Mouse (Mus musculus): Measurements from ENCODE around the gene Igdcc3. TPM values are rescaled to one million over a fixed set of nuclear protein-coding genes. Genes with fewer than 3 reads are reported as not detected.

Gene Igdcc3
- polyA plus RNA-seq, 1 experiment from 2014 or later: 167 TPM

DNA sequence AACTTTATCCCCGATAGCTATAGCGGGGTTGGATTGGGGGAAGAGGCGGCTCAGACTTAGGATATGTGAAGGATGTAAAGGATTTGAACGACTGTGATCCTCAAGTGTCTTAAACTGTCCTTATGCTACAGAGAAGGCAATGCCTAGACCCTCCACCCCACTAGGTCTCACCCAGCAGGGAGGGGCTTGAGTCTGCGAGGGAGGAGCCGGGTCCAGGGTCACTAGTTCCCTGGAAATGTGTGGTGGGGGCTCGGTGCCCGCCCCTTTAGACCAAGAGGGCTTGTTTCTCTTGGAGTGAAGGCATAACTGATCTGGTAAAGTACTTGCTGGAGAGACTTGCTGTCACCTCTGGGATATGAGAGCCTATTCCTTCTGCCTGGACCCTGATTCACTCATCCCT lies 1.4 kb downstream of the Igdcc3 start:
- Histone ChIP-seq H3K27me3 (replicated peaks; ENCODE audit: low read depth, poor library complexity, severe bottlenecking) (0 out of 2 replicates have a peak, but pooled peaks cover 6% of the 10 kb centered on the region), H3K4me1 (peaks cover 73% of the 10 kb centered on the region), H3K36me3 (replicated peaks) (peaks cover 50% of the 10 kb centered on the region), H3K27ac (replicated peaks) (peak overlapping the region; percentile 98), H3K4me3 (peak overlapping the region; percentile 94), H3K9me3 (no peaks in the 10 kb centered on the region)
- 1% methylated on average over 8 of the region's 8 CpGs for WGBS
- peak; percentile 77 for DNase-seq (ENCODE audit: low spot score)

DNA sequence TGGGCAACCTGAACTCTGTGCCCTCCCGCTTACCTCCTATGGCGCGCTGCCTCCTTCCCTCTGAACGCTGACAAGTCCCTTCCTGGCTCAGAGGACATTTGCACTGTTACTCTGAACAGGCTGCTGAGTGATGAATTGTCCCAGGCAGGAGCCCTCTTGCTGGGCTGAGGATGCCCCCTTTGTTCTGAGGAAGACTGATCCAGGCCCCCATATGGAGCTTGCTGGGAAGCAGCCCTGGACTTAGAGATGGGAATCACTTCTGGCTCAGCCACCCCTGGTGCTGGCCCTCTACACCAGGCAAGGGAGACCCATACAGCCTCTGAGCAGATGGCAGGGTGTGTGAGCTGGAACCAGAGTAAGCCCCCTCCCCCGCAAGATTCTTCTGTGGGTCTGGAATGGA lies 5.0 kb downstream of the Igdcc3 start:
- Histone ChIP-seq H3K27ac (replicated peaks) (peak overlapping the region; percentile 65; the same call in 1 of the 2 replicates), H3K9me3 (no peaks in the 10 kb centered on the region), H3K4me1 (peaks cover 77% of the 10 kb centered on the region), H3K36me3 (replicated peaks) (peaks cover 86% of the 10 kb centered on the region), H3K27me3 (replicated peaks; ENCODE audit: low read depth, poor library complexity, severe bottlenecking) (no peaks in the 10 kb centered on the region), H3K4me3 (peak overlapping the region; percentile 30; the same call in 1 of the 2 replicates)
- 59% methylated on average over 5 of the region's 5 CpGs for WGBS
- no peak for DNase-seq (ENCODE audit: low spot score)

DNA sequence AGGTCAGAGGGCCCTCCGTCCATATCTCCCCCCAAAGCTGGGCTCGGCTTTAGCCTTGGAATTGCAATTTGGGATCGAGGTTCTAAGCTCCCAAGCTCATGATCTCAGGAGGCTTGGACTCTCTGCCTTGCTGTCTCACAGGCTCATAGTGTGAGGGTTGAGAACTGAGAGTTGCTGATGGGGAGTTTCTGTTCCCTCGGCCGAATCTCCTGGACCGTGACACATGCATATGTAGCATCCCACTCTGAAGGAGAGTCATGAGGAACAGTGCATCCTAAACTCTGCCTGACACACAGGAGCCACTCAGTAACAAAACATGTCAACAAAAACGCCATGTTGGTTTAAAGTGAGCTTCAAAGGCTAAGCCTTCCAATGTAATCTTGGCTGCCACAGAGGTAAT lies 7.5 kb downstream of the Igdcc3 start:
- H3K9me3 ChIP-seq: no peaks in the 10 kb centered on the region
- 88% methylated on average over 7 of the region's 7 CpGs for WGBS
- no peak for DNase-seq (ENCODE audit: low spot score)
- H3K4me1 ChIP-seq: peaks cover 82% of the 10 kb centered on the region
- no peak overlapping the region for H3K4me3 ChIP-seq
- no peaks in the 10 kb centered on the region for H3K27me3 ChIP-seq (replicated peaks; ENCODE audit: low read depth, poor library complexity, severe bottlenecking)
- no peak overlapping the region for H3K27ac ChIP-seq (replicated peaks)
- H3K36me3 ChIP-seq (replicated peaks): peaks cover 99% of the 10 kb centered on the region

DNA sequence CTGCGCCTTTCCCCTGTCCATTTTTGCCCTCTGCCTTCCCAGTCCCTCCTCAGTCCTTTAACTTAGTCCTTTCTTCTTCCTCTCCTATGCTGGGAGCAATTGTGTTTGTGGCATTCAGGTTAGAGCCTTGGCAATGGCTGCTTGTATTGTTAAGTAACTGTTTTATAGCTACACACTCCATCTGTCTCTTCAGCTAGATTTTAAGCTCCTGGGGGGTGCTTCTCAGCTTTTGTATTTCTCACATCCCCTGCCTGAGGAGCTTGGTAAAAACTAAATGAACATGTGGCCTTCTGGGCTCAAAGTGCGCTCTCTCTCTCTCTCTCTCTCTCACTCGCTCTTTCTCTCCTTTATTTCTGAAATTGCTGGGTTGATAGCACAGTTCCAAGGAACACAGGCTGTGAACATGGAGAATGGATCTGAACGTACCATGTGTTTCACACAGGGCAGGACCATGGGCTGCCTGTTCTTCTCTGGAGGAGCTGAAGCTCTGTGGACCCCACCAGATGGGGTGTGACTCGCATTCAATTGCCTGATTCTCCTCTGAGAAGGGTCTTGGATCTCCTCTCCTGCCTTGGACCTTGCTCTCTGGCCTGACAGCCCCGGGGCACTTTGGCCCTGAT lies 11.8 kb downstream of the Igdcc3 start:
- no peak for DNase-seq (ENCODE audit: low spot score)
- H3K4me1 ChIP-seq: peaks cover 88% of the 10 kb centered on the region
- no peaks in the 10 kb centered on the region for H3K9me3 ChIP-seq
- no peaks in the 10 kb centered on the region for H3K27me3 ChIP-seq (replicated peaks; ENCODE audit: low read depth, poor library complexity, severe bottlenecking)
- H3K36me3 ChIP-seq (replicated peaks): peaks cover 98% of the 10 kb centered on the region
- H3K27ac ChIP-seq (replicated peaks): peak overlapping the region; percentile 88
- WGBS: 34% methylated on average over 6 of the region's 6 CpGs
- peak overlapping the region; percentile 34 for H3K4me3 ChIP-seq

DNA sequence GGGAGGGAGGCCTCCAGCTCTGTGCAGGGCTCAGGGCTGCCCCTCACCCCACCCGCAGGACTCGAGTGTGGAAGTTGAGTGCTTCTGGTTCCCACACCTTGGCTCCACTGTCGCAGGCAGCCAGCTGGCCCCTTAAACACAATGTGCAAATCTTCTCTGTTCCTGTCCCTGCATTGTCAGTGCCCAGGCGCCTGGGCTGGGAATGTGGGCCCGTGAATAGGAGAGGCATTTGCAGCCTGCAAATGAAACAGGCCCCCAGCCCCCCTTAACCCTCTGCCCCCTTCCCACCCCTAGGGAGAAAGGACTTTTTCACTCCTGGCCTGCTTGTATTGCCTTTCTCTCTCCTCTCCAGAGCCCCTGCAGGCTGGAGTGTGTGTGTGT lies 12.3 kb downstream of the Igdcc3 start:
- H3K4me1 ChIP-seq: peaks cover 88% of the 10 kb centered on the region
- peak overlapping the region; percentile 88 for H3K27ac ChIP-seq (replicated peaks)
- H3K36me3 ChIP-seq (replicated peaks): peaks cover 98% of the 10 kb centered on the region
- no peaks in the 10 kb centered on the region for H3K9me3 ChIP-seq
- no peaks in the 10 kb centered on the region for H3K27me3 ChIP-seq (replicated peaks; ENCODE audit: low read depth, poor library complexity, severe bottlenecking)
- WGBS: 2% methylated on average over 5 of the region's 5 CpGs
- peak overlapping the region; percentile 34 for H3K4me3 ChIP-seq
- peak; percentile 69 for DNase-seq (ENCODE audit: low spot score)

DNA sequence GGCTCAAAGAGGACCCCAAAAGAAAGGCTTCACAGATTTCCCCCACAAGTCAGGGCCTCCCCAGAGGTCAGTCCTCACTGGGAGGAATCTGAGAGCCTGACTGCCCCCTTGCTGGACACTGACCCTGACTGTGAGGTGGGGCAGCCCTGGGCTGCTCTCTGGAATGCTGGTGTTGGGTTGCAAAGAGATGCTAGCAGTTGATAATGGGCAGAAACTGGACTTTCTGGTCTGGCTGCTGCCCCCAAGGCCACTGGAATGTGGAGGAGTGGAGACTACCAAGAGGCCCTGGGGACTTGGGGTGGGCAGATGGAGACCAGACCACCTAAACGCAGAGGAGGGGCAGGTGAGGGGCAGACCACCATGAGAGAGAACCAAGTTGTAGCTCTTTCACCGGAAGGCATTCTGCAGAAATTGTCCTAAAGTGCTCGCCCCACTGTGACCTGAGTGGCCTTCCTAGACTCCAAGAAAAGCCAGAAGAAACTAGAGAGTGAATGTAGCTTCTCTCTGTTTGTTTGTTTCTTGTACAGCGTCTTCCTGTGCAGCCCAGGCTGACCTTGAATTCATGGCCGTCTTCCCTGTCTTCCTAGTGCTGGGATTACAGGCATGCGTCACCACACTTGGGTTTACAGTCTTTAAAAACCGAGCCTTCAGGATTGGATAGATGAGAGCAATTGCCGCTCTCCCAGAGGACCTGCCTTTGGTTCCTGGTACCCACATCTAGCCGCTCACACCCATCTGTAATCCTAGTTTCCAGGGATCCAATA lies 13.9 kb downstream of the Igdcc3 start:
- DNase-seq (ENCODE audit: low spot score): peak; percentile 73
- H3K27ac ChIP-seq (replicated peaks): peak overlapping the region; percentile 88
- H3K27me3 ChIP-seq (replicated peaks; ENCODE audit: low read depth, poor library complexity, severe bottlenecking): no peaks in the 10 kb centered on the region
- H3K4me3 ChIP-seq: peak overlapping the region; percentile 36
- peaks cover 89% of the 10 kb centered on the region for H3K4me1 ChIP-seq
- 33% methylated on average over 9 of the region's 9 CpGs for WGBS
- no peaks in the 10 kb centered on the region for H3K9me3 ChIP-seq
- peaks cover 96% of the 10 kb centered on the region for H3K36me3 ChIP-seq (replicated peaks)

DNA sequence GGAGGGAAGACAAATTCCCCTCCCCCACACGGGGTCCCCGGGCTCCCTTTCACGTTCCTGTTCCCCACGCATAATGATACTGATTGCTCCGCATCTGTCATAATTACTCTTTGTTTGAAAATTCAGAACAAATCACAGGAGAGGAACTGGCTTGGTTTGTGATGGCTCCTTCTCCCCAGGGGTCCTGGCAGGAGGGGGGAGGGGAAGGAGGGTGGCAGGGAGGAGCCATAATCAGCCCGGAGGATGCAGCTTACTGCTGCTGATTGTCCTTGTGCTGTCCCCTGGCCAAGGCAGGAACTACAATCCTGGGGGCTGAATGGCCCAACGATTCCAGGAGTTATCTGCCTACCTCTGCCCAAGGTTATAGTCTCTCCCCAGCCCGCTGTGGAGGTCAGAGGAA lies 15.6 kb downstream of the Igdcc3 start:
- H3K27me3 ChIP-seq (replicated peaks; ENCODE audit: low read depth, poor library complexity, severe bottlenecking): no peaks in the 10 kb centered on the region
- peaks cover 97% of the 10 kb centered on the region for H3K4me1 ChIP-seq
- peaks cover 85% of the 10 kb centered on the region for H3K36me3 ChIP-seq (replicated peaks)
- DNase-seq (ENCODE audit: low spot score): peak; percentile 44
- WGBS: 5% methylated on average over 8 of the region's 8 CpGs
- no peaks in the 10 kb centered on the region for H3K9me3 ChIP-seq
- H3K4me3 ChIP-seq: peak overlapping the region; percentile 32
- peak overlapping the region; percentile 88 for H3K27ac ChIP-seq (replicated peaks)

DNA sequence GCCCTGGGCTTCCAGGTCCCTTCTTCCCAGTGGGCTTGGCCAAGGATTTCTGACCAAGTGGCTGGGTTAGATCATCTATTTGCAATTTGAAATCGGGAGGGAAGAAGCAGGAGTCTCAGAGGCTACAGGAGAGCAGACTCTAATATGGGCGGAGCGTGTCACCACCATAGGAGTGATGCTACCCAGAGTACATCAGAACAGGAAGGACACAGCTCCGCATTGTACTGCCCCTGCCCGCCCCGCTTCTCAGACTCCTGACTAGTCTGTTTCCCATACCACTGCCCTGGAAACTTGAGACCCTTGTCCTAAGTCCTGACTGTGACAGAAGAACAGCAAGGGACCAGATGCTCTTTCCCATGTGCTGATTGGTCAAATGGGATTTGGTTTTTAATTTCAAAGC lies 16.6 kb downstream of the Igdcc3 start:
- peaks cover 76% of the 10 kb centered on the region for H3K36me3 ChIP-seq (replicated peaks)
- DNase-seq (ENCODE audit: low spot score): peak; percentile 73
- 19% methylated on average over 6 of the region's 6 CpGs for WGBS
- 0 out of 2 replicates have a peak overlapping the region, but pooled peaks have one; percentile 13 for H3K4me3 ChIP-seq
- peak overlapping the region; percentile 88 for H3K27ac ChIP-seq (replicated peaks)
- H3K4me1 ChIP-seq: peaks cover 98% of the 10 kb centered on the region
- H3K9me3 ChIP-seq: no peaks in the 10 kb centered on the region
- no peaks in the 10 kb centered on the region for H3K27me3 ChIP-seq (replicated peaks; ENCODE audit: low read depth, poor library complexity, severe bottlenecking)

DNA sequence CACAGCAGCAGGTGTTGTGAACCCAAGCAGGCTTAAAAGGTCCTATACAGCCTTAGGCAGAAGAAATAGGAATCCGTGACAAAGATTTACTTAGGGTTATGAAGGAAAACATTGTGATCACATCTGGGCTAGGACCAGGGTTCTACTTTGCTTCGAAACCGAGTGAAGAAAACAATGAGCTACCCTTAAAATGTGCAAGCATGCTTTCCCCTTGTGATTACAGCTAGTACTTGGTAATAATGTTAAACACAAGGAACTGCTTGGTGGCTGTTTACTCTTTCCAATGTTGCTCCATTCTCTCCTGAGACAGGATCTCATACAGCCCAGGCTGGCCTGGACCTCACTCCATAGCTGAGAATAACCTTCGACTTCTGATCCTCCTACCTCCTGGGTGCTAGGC lies 20.2 kb downstream of the Igdcc3 start:
- H3K36me3 ChIP-seq (replicated peaks): peaks cover 57% of the 10 kb centered on the region
- H3K4me1 ChIP-seq: peaks cover 95% of the 10 kb centered on the region
- DNase-seq (ENCODE audit: low spot score): no peak
- peak overlapping the region; percentile 58 for H3K4me3 ChIP-seq
- H3K27me3 ChIP-seq (replicated peaks; ENCODE audit: low read depth, poor library complexity, severe bottlenecking): 0 out of 2 replicates have a peak, but pooled peaks cover 4% of the 10 kb centered on the region
- H3K9me3 ChIP-seq: no peaks in the 10 kb centered on the region
- 9% methylated on average over 4 of the region's 4 CpGs for WGBS
- peak overlapping the region; percentile 94 for H3K27ac ChIP-seq (replicated peaks)

DNA sequence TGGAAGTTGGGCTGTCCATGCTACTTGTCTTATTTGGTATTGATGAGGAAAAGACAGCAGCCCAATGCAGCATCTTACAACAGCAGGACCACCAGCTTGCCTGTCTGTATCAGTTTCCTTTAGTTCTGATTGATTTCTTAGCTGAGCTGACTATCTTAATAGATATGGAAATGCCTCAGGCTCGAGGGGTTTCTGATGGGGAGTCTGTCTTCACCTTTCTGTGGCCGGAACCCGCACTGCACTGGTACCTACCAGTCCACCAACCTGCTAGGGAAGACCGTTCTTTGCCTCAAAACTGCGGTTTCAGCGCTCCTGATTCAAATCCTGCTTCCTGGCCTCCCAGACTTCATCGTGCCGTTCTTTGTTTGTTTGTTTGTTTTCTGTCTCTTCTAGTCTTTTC lies 20.9 kb downstream of the Igdcc3 start:
- Histone ChIP-seq H3K36me3 (replicated peaks) (peaks cover 56% of the 10 kb centered on the region), H3K27ac (replicated peaks) (peak overlapping the region; percentile 94), H3K27me3 (replicated peaks; ENCODE audit: low read depth, poor library complexity, severe bottlenecking) (0 out of 2 replicates have a peak, but pooled peaks cover 4% of the 10 kb centered on the region), H3K4me3 (peak overlapping the region; percentile 58), H3K4me1 (peaks cover 95% of the 10 kb centered on the region), H3K9me3 (no peaks in the 10 kb centered on the region)
- DNase-seq (ENCODE audit: low spot score): no peak
- WGBS: 8% methylated on average over 8 of the region's 8 CpGs

DNA sequence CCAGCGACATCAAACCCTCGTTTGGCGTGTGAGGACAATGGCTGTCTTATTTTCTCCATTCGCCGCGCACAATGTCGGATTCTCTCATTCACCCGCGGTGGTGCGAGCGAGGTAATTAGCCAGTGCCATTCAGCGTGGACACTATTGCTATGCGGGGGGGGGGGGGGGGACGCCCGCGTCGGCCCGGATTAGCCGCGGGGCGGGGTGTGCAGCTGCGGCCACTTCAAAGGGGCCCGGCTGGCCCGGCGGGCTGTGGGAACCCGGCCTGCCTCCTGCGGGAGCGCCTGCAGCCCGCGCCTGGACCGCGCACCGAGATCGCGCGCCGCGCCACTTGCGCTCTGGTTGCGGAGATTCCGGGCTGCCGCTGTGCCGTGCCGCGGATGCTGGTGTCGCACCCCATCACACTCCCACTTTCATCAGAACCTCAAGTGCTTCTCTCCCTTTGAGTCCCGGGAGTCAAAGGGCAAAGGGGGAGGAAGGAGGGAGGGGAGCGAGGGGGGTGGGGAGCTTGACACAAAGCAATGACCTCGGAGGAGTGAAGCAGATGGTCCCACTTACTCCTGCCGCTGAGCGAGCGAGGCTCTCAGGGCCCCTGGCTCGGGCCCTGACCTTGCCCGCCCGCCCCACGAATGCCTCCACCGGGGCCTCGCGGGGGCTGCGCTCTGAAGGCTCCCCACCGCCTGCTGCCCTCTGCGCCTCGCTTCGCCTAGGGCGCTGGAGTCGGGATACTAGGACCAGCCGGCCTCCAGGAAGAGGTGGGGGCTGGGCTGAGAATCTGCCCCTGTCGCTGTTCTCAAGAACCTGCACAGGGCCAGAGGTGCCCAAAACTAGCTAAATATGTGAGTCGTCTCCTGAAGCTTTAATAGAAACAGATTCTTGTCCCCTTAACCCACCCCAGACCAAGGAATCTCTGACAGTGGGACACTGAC lies 22.0 kb downstream of the Igdcc3 start:
- H3K4me3 ChIP-seq: peak overlapping the region; percentile 58
- H3K27me3 ChIP-seq (replicated peaks; ENCODE audit: low read depth, poor library complexity, severe bottlenecking): 0 out of 2 replicates have a peak, but pooled peaks cover 4% of the 10 kb centered on the region
- H3K27ac ChIP-seq (replicated peaks): peak overlapping the region; percentile 94
- peak; percentile 93 for DNase-seq (ENCODE audit: low spot score)
- peaks cover 46% of the 10 kb centered on the region for H3K36me3 ChIP-seq (replicated peaks)
- under 1% methylated on average over 64 of the region's 69 CpGs for WGBS
- peaks cover 95% of the 10 kb centered on the region for H3K4me1 ChIP-seq
- no peaks in the 10 kb centered on the region for H3K9me3 ChIP-seq

DNA sequence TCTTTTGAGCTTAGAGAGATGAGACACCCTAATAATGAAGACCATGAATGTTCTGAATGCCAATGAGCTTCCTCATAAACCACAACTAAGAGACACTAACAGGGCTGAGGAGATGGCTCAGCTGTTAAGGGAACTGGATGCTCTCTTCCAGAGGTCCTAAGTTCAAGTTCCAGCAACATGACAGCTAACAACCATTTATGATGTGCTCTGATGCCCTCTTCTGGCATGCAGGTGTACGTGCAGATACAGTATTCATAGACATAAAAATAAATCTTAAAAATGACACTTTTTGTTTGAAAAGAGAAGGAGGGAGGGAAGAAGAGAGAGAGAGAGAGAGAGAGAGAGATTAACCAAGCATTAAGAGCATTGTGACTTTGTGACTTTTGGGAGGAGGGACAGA lies 23.9 kb downstream of the Igdcc3 start:
- Histone ChIP-seq H3K36me3 (replicated peaks) (peaks cover 43% of the 10 kb centered on the region), H3K27ac (replicated peaks) (peak overlapping the region; percentile 83)

More for the DNA sequence above, 23.9 kb downstream of the Igdcc3 start:
- Histone ChIP-seq H3K4me1 (peaks cover 98% of the 10 kb centered on the region), H3K4me3 (no peak overlapping the region), H3K27me3 (replicated peaks; ENCODE audit: low read depth, poor library complexity, severe bottlenecking) (0 out of 2 replicates have a peak, but pooled peaks cover 4% of the 10 kb centered on the region), H3K9me3 (no peaks in the 10 kb centered on the region)
- no peak for DNase-seq (ENCODE audit: low spot score)
- WGBS: 21% methylated on average over 1 of the region's 1 CpGs

Data from embryonic facial prominence, embryonic 10.5 days (tissue).